ENCODE assay signal across 8 mouse cellular contexts in the genomic region with DNA sequence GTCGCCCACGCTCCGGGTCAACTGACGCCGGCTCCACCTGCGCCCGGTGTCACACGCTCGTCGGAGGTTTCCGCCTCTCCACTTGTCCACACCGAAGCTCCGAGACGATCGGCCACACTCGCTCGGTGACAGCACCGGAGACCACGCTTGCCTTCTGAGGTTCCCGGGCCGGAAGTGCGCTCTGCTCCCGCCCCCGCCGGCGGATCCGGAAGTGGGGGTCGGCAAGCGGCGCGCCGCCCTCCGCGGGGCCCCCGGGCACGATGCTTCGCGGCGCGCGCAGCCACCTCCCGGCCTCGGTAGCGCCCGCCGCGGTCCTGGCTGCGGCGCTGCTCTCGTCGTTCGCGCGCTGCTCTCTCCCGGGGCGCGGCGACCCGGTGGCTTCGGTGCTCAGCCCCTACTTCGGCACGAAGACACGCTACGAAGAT. TPM values are rescaled to one million over a fixed set of nuclear protein-coding genes. Genes with fewer than 3 reads are reported as not detected.
DNase-seq lines count a peak whose midpoint lies in the region; ATAC-seq and TF ChIP-seq lines count a peak whose summit lies in the region.

A gene (plus strand): TSS at position 89 of the 425 bp plus-strand sequence.

- H3K27me3 ChIP-seq in heart, embryonic 11.5 days (ENCODE audit: control insufficient read depth, insufficient read depth, low read length) = no peaks in the 10 kb centered on the region
- H3K27me3 ChIP-seq in kidney, embryonic 16.5 days (ENCODE audit: insufficient read depth, low read length) = no peaks in the 10 kb centered on the region
- no peaks in the 10 kb centered on the region for H3K27me3 ChIP-seq in liver, embryonic 12.5 days (replicated peaks)
- no peaks in the 10 kb centered on the region for H3K27me3 ChIP-seq in stomach, embryonic 15.5 days (replicated peaks)

- peak within 1 kb of the TSS; percentile 85 for H3K27ac ChIP-seq in heart, embryonic 11.5 days (ENCODE audit: low read depth, low read length)
- H3K27ac ChIP-seq in kidney, embryonic 16.5 days (ENCODE audit: low read length) = peak within 1 kb of the TSS; percentile 88
- H3K27ac ChIP-seq in liver, embryonic 12.5 days = peak within 1 kb of the TSS; percentile 95
- peak within 1 kb of the TSS; percentile 89 for H3K27ac ChIP-seq in stomach, embryonic 15.5 days

- H3K4me2 ChIP-seq in heart, embryonic 11.5 days = peak within 1 kb of the TSS; percentile 82
- H3K4me2 ChIP-seq in kidney, embryonic 16.5 days (replicated peaks; ENCODE audit: low read depth, low read length) = peak within 1 kb of the TSS; percentile 64
- H3K4me2 ChIP-seq in liver, embryonic 12.5 days = peak within 1 kb of the TSS; percentile 82
- H3K4me2 ChIP-seq in stomach, embryonic 15.5 days = peak within 1 kb of the TSS; percentile 82

- peak within 1 kb of the TSS; percentile 78 for H3K9ac ChIP-seq in heart, embryonic 11.5 days (ENCODE audit: low read depth, low read length)
- peak within 1 kb of the TSS; percentile 78 for H3K9ac ChIP-seq in kidney, embryonic 16.5 days (replicated peaks; ENCODE audit: low read length)
- H3K9ac ChIP-seq in liver, embryonic 12.5 days = peak within 1 kb of the TSS; percentile 95
- H3K9ac ChIP-seq in stomach, embryonic 15.5 days = peak within 1 kb of the TSS; percentile 54

- no peak for TF ChIP-seq CTCF in brain, embryonic 14.5 days (IDR thresholded peaks at IDR 0.05; ENCODE audit: borderline replicate concordance, extremely low read depth, insufficient read depth, insufficient read length)

- peak; percentile 90 for DNase-seq in CD4-positive helper T cell, adult 2 months (ENCODE audit: low read depth, low spot score)
- DNase-seq in brain, embryonic 14.5 days (ENCODE audit: low read depth) = peak; percentile 93
- DNase-seq in natural killer cell, adult 2 months (ENCODE audit: low spot score in 2 of 2) = peak; percentile 52 to 78

- peak within 1 kb of the TSS; percentile 66 for H3K4me3 ChIP-seq in heart, embryonic 11.5 days (ENCODE audit: low read depth, low read length)
- peak within 1 kb of the TSS; percentile 83 for H3K4me3 ChIP-seq in kidney, embryonic 16.5 days (ENCODE audit: low read length)
- H3K4me3 ChIP-seq in liver, embryonic 12.5 days = peak within 1 kb of the TSS; percentile 87
- peak within 1 kb of the TSS; percentile 67 for H3K4me3 ChIP-seq in stomach, embryonic 15.5 days (replicated peaks)

- ATAC-seq in erythroblast, adult 5-6 weeks (replicated peaks; ENCODE audit: low FRiP score, poor library complexity, severe bottlenecking) = peak; percentile 55
- peak; percentile 86 for ATAC-seq in heart, embryonic 11.5 days (replicated peaks; ENCODE audit: insufficient number of reproducible peaks, low FRiP score, low TSS enrichment)
- ATAC-seq in kidney, embryonic 16.5 days (ENCODE audit: low FRiP score, low TSS enrichment) = peak; percentile 93
- ATAC-seq in liver, embryonic 12.5 days = peak; percentile 78
- peak; percentile 79 for ATAC-seq in stomach, embryonic 15.5 days (ENCODE audit: insufficient read depth, low FRiP score, low read depth)

- peak; percentile 89 for TF ChIP-seq POLR2A in brain, embryonic 14.5 days (IDR thresholded peaks at IDR 0.05; ENCODE audit: borderline replicate concordance, extremely low read depth, insufficient read depth, insufficient read length, poor library complexity, severe bottlenecking)

- H3K9me3 ChIP-seq in heart, embryonic 11.5 days (replicated peaks; ENCODE audit: control insufficient read depth, low read length) = no peaks in the 10 kb centered on the region
- no peaks in the 10 kb centered on the region for H3K9me3 ChIP-seq in kidney, embryonic 16.5 days (ENCODE audit: low read length)
- no peaks in the 10 kb centered on the region for H3K9me3 ChIP-seq in liver, embryonic 12.5 days (replicated peaks)
- no peaks in the 10 kb centered on the region for H3K9me3 ChIP-seq in stomach, embryonic 15.5 days

- H3K4me1 ChIP-seq in heart, embryonic 11.5 days (ENCODE audit: control insufficient read depth, insufficient read depth, low read length) = peaks cover 16% of the 10 kb centered on the region
- peaks cover 20% of the 10 kb centered on the region for H3K4me1 ChIP-seq in kidney, embryonic 16.5 days (ENCODE audit: insufficient read depth, low read length)
- H3K4me1 ChIP-seq in liver, embryonic 12.5 days = peaks cover 65% of the 10 kb centered on the region
- H3K4me1 ChIP-seq in stomach, embryonic 15.5 days = peaks cover 8% of the 10 kb centered on the region

- WGBS in heart, embryonic 11.5 days (ENCODE audit: insufficient replicate concordance) = under 1% methylated on average over 64 of the region's 64 CpGs
- WGBS in kidney, embryonic 16.5 days = under 1% methylated on average over 63 of the region's 64 CpGs
- WGBS in liver, embryonic 12.5 days (ENCODE audit: insufficient replicate concordance) = under 1% methylated on average over 64 of the region's 64 CpGs
- under 1% methylated on average over 63 of the region's 64 CpGs for WGBS in stomach, embryonic 15.5 days

- no peaks in the 10 kb centered on the region for H3K36me3 ChIP-seq in heart, embryonic 11.5 days (ENCODE audit: control insufficient read depth, insufficient read depth, low read length)
- no peaks in the 10 kb centered on the region for H3K36me3 ChIP-seq in kidney, embryonic 16.5 days (ENCODE audit: insufficient read depth, low read length)
- H3K36me3 ChIP-seq in liver, embryonic 12.5 days = peaks cover 6% of the 10 kb centered on the region
- no peaks in the 10 kb centered on the region for H3K36me3 ChIP-seq in stomach, embryonic 15.5 days

RNA-seq across cellular contexts. Expression of the gene that starts here (rescaled TPM):
- 37.4 and 41.5 TPM in 2 replicates for polyA plus RNA-seq in brain, embryonic 14.5 days (2012; rRNA removed)
- total RNA-seq in erythroblast, adult 5-6 weeks (2015; ENCODE audit: low replicate concordance) = 29.3 and 34.2 TPM in 2 replicates
- total RNA-seq in erythroblast, adult 5-6 weeks (2017; ENCODE audit: low replicate concordance) = 26.8 and 35.7 TPM in 2 replicates
- polyA plus RNA-seq in heart, embryonic 11.5 days (2014; fragmentation: Nextera tagmentation; extraction: Ambion mirVana) = 74.3 and 77.0 TPM in 2 replicates
- polyA plus RNA-seq in kidney, embryonic 16.5 days (2015; fragmentation: Nextera tagmentation; extraction: Ambion mirVana) = 72.1 and 74.4 TPM in 2 replicates
- polyA plus RNA-seq in liver, embryonic 12.5 days (2016; fragmentation: Nextera tagmentation; extraction: Ambion mirVana) = 118 and 120 TPM in 2 replicates
- 58.8 and 61.5 TPM in 2 replicates for polyA plus RNA-seq in stomach, embryonic 15.5 days (2015; fragmentation: Nextera tagmentation; extraction: Ambion mirVana)

Comparison
In these comparisons a context has a peak if more than half of its experiments do, and no peak if none do; other contexts are left out.
1. Peak in every context shown above with its lines: DNase-seq, ATAC-seq, H3K4me3 ChIP-seq and H3K27ac ChIP-seq.